Mouse (Mus musculus): ENCODE measurements around the gene Ccdc71.

GRCm38 (mm10) chr9:108474528-108474927 is 14.2 kb downstream of the Ccdc71 start:
- TF ChIP-seq GATA1 (IDR thresholded peaks at IDR 0.05; ENCODE audit: borderline replicate concordance, low read length) (no peak), FLI1 (IDR thresholded peaks at IDR 0.05; ENCODE audit: low read length) (no peak)
